Mouse (Mus musculus) neural tube, embryonic 12.5 days (tissue): ENCODE measurements around the gene 4930469K13Rik. TPM values are rescaled to one million over a fixed set of nuclear protein-coding genes. Genes with fewer than 3 reads are reported as not detected.

ENCODE experiments used
- ATAC-seq: fragments of 200-750 bp; cut with Nextera tagmentation; 2 replicates; pipeline ENCODE4 v1.8.0; 2017; ENCODE audit warnings: low read depth, mild to moderate bottlenecking, moderate TSS enrichment, moderate library complexity; ENCODE audit not compliant: low FRiP score
- H3K27ac ChIP-seq: fragments of 300-500 bp; sonication (generic); 2 replicates; pipeline ENCODE4 v1.5.1; 2016
- H3K27me3 ChIP-seq: fragments of 300-500 bp; sonication (generic); replicated peaks from 2 replicates; pipeline ENCODE4 v1.6.1; 2016; ENCODE audit warnings: mild to moderate bottlenecking
- H3K36me3 ChIP-seq: fragments of 300-500 bp; sonication (generic); 2 replicates; pipeline ENCODE4 v1.6.1; 2016; ENCODE audit warnings: mild to moderate bottlenecking
- H3K4me1 ChIP-seq: fragments of 300-500 bp; sonication (generic); 2 replicates; pipeline ENCODE4 v1.6.1; 2016
- H3K4me2 ChIP-seq: fragments of 300-500 bp; sonication (generic); replicated peaks from 2 replicates; pipeline ENCODE4 v1.6.1; 2016; ENCODE audit warnings: mild to moderate bottlenecking
- H3K4me3 ChIP-seq: fragments of 300-500 bp; sonication (generic); 2 replicates; pipeline ENCODE4 v1.5.1; 2016
- H3K9ac ChIP-seq: fragments of 300-500 bp; sonication (generic); 2 replicates; pipeline ENCODE4 v1.6.1; 2016; ENCODE audit warnings: mild to moderate bottlenecking
- H3K9me3 ChIP-seq: fragments of 300-500 bp; sonication (generic); 2 replicates; pipeline ENCODE4 v1.6.1; 2016; ENCODE audit warnings: mild to moderate bottlenecking
- WGBS: fragments of 180-500 bp; shearing (Covaris S2); methylation state at CpG from one replicate; pipeline ENCODE4 v1.1.7; 2016; 5-methylcytosine and 5-hydroxymethylcytosine counted together
- polyA plus RNA-seq: library from polyadenylated mRNA; unstranded; fragments of >200 nt; fragmentation: Nextera tagmentation; extraction: Ambion mirVana; gene quantifications from 2 replicates; pipeline ENCODE4 v1.2.1, GENCODE M21; 2016

4930469K13Rik gene
- polyA plus RNA-seq, 1 experiment from 2014 or later, result 21.1 TPM

DNA sequence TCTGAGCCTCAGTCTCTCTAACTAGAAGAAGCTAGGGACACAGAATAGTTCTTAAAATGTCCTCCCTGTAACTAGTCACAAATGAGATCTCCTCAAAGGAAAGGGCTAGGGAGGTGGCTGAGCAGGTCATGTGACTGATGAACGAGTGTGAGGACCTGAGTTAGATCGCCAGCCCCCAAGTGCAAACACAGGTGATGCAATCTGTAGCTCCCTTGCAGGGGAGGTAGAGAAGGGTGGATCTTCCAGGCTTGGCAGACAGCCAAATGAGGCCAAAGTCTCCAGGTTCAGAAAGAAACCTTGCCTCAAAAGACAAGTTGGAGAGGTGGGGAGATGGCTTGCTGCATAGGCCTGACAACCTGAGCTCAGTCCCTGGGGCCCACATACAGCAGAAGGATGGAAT, 171.8 kb downstream of the 4930469K13Rik start:
- 71% methylated on average over 2 of the region's 2 CpGs for WGBS
- Histone ChIP-seq H3K27me3 (peaks cover 7% of the 10 kb centered on the region; the same call in 1 of the 2 replicates), H3K36me3 (no peaks in the 10 kb centered on the region), H3K4me2 (no peak overlapping the region), H3K4me1 (peaks cover 3% of the 10 kb centered on the region; the same call in 1 of the 2 replicates), H3K27ac (no peak overlapping the region), H3K4me3 (no peak overlapping the region), H3K9me3 (no peaks in the 10 kb centered on the region), H3K9ac (no peak overlapping the region)
- ATAC-seq, result no peak

DNA sequence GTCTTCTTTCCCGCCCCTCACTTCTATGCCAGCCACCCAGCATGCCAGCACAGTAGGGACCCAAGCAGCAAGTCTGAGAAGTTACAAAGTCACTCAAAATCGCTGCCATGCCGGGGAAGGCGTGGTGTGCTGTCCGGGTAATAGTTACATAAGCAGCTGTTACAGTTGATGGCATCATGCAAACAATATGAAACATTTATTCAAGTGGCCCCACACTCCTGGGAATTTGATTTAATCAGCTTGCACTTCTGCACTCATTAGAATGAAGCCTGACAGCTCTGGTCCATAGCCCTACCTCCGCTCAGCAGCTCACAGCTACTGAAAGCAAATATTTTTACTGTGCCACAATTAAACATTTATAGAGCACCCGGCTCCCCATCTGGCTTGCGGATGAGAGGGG, 172.6 kb downstream of the 4930469K13Rik start:
- H3K27me3 ChIP-seq, result peaks cover 7% of the 10 kb centered on the region; the same call in 1 of the 2 replicates
- H3K4me2 ChIP-seq, result no peak overlapping the region
- H3K4me1 ChIP-seq, result peaks cover 6% of the 10 kb centered on the region; the same call in 1 of the 2 replicates
- ATAC-seq, result no peak
- H3K4me3 ChIP-seq, result no peak overlapping the region
- H3K27ac ChIP-seq, result no peak overlapping the region
- no peak overlapping the region for H3K9ac ChIP-seq
- H3K36me3 ChIP-seq, result no peaks in the 10 kb centered on the region
- WGBS, result 79% methylated on average over 8 of the region's 8 CpGs
- H3K9me3 ChIP-seq, result no peaks in the 10 kb centered on the region

Other genes with a start within 250 kb of the 4930469K13Rik start
- gene Kcnmb1, start 135.5 kb downstream of the 4930469K13Rik start, polyA plus RNA-seq, result 0.32 and 0.34 TPM in 2 replicates
- 36.0 and 38.8 TPM in 2 replicates for gene Kcnip1, start 105.4 kb downstream of the 4930469K13Rik start, polyA plus RNA-seq
- 2.2 and 2.4 TPM in 2 replicates for gene Lcp2, start 51.6 kb downstream of the 4930469K13Rik start, polyA plus RNA-seq
- gene Foxi1, start 109.5 kb upstream of the 4930469K13Rik start, polyA plus RNA-seq, result not detected in 2 replicates
- 1.6 and 2.0 TPM in 2 replicates for gene Fam196b, start 216.3 kb upstream of the 4930469K13Rik start, polyA plus RNA-seq